Comparison of ENCODE assay signal across 8 mouse cellular contexts in genomic region chr6:91411369-91411981, GRCm38 (mm10). TPM values are rescaled to one million over a fixed set of nuclear protein-coding genes. Genes with fewer than 3 reads are reported as not detected.
DNase-seq lines count a peak whose midpoint lies in the region; ATAC-seq and TF ChIP-seq lines count a peak whose summit lies in the region.

No protein-coding gene starts in this region.

- ATAC-seq in forebrain, embryonic 13.5 days, result peak; percentile 72

- WGBS in forebrain, embryonic 13.5 days, result 0% methylated on average over 21 of the region's 47 CpGs
- WGBS in hindbrain, embryonic 10.5 days, result under 1% methylated on average over 40 of the region's 47 CpGs

- no peak overlapping the region for H3K4me3 ChIP-seq in MEL (ENCODE audit: control insufficient read depth in 1 of 2, insufficient read depth in 1 of 2, low read depth in 2 of 2, low read length in 2 of 2)
- peak overlapping the region; percentile 79 for H3K4me3 ChIP-seq in forebrain, embryonic 13.5 days
- peak overlapping the region; percentile 73 for H3K4me3 ChIP-seq in hindbrain, embryonic 10.5 days

- no peak overlapping the region for H3K9ac ChIP-seq in MEL (ENCODE audit: control insufficient read depth, low read depth, low read length, poor library complexity, severe bottlenecking)
- peak overlapping the region; percentile 91 for H3K9ac ChIP-seq in forebrain, embryonic 13.5 days

- H3K79me2 ChIP-seq in MEL (ENCODE audit: control insufficient read depth, insufficient read depth, low read length, poor library complexity), result no peaks in the 10 kb centered on the region

- TF ChIP-seq RAD21 in MEL (IDR thresholded peaks at IDR 0.05; ENCODE audit: low read depth, low read length), result peak; percentile 24

- H3K4me2 ChIP-seq in forebrain, embryonic 13.5 days, result peak overlapping the region; percentile 93

- TF ChIP-seq CTCF in MEL (IDR thresholded peaks at IDR 0.05 in 2 of 3, conservative IDR thresholded peaks at IDR 0.05 in 1 of 3; ENCODE audit: control insufficient read depth in 1 of 3, insufficient read depth in 1 of 3, low read depth in 2 of 3, low read length in 3 of 3, poor library complexity in 1 of 3, severe bottlenecking in 1 of 3), result peak; percentile 26 to 51 (median 41)

- TF ChIP-seq POLR2A in MEL (IDR thresholded peaks at IDR 0.05; ENCODE audit: control insufficient read depth in 1 of 2, insufficient read depth in 1 of 2, low read depth in 1 of 2, low read length in 2 of 2, poor library complexity in 1 of 2), result no peak

- H3K27me3 ChIP-seq in MEL (ENCODE audit: control insufficient read depth in 1 of 2, insufficient read depth in 2 of 2, low read length in 2 of 2), result no peaks in the 10 kb centered on the region
- peaks cover 37% of the 10 kb centered on the region for H3K27me3 ChIP-seq in forebrain, embryonic 13.5 days
- peaks cover 96% of the 10 kb centered on the region for H3K27me3 ChIP-seq in hindbrain, embryonic 10.5 days (ENCODE audit: insufficient read depth, poor library complexity, severe bottlenecking)

- no peak overlapping the region for H3K27ac ChIP-seq in MEL (ENCODE audit: control insufficient read depth, low read depth, low read length)
- peak overlapping the region; percentile 85 for H3K27ac ChIP-seq in forebrain, embryonic 13.5 days
- peak overlapping the region; percentile 91 for H3K27ac ChIP-seq in hindbrain, embryonic 10.5 days

- H3K36me3 ChIP-seq in MEL (ENCODE audit: control insufficient read depth in 1 of 2, insufficient read depth in 2 of 2, low read length in 2 of 2), result no peaks in the 10 kb centered on the region
- H3K36me3 ChIP-seq in forebrain, embryonic 13.5 days (ENCODE audit: poor library complexity, severe bottlenecking), result peaks cover 22% of the 10 kb centered on the region
- peaks cover 23% of the 10 kb centered on the region for H3K36me3 ChIP-seq in hindbrain, embryonic 10.5 days

- no peaks in the 10 kb centered on the region for H3K4me1 ChIP-seq in MEL (ENCODE audit: control insufficient read depth in 1 of 2, insufficient read depth in 2 of 2, low read length in 2 of 2)
- peaks cover 34% of the 10 kb centered on the region for H3K4me1 ChIP-seq in forebrain, embryonic 13.5 days
- peaks cover 39% of the 10 kb centered on the region for H3K4me1 ChIP-seq in hindbrain, embryonic 10.5 days (replicated peaks)

- DNase-seq in MEL (ENCODE audit: low read depth, low spot score), result peak; percentile 5
- DNase-seq in c-Kit-positive CD71-positive TER-119-positive erythroid progenitor cells, embryonic 14.5 days (ENCODE audit: low spot score), result peak; percentile 34
- peak; percentile 83 for DNase-seq in hindbrain, embryonic 10.5 days (ENCODE audit: low spot score)
- DNase-seq in layer of hippocampus, adult 8-10 months (ENCODE audit: low spot score in 2 of 2), result peak; percentile 71 to 86
- peak; percentile 69 to 72 for DNase-seq in lung, adult 18-20 months
- DNase-seq in ovary, postnatal 14 days (ENCODE audit: low spot score), result peak; percentile 64
- peak; percentile 59 for DNase-seq in thymus, postnatal 25 days

- no peaks in the 10 kb centered on the region for H3K9me3 ChIP-seq in MEL (replicated peaks; ENCODE audit: insufficient read depth, low read length)
- no peaks in the 10 kb centered on the region for H3K9me3 ChIP-seq in forebrain, embryonic 13.5 days (replicated peaks)
- H3K9me3 ChIP-seq in hindbrain, embryonic 10.5 days, result no peaks in the 10 kb centered on the region

- TF ChIP-seq EP300 in MEL (IDR thresholded peaks at IDR 0.05; ENCODE audit: low read depth in 1 of 2, low read length in 2 of 2), result no peak

TF ChIP-seq in MEL, 35 proteins besides CTCF, POLR2A, EP300 and RAD21:
- TF ChIP-seq SMC3 (IDR thresholded peaks at IDR 0.05; ENCODE audit: low read depth, low read length) (peak; percentile 35), USF1 (IDR thresholded peaks at IDR 0.05; ENCODE audit: low read depth, low read length) (no peak), MAFK (IDR thresholded peaks at IDR 0.05; ENCODE audit: borderline replicate concordance, low read depth, low read length) (no peak), GATA1 (IDR thresholded peaks at IDR 0.05; ENCODE audit: low read depth, low read length) (no peak)
TF ChIP-seq in MEL: peak in this region for 1.

RNA-seq across cellular contexts. Expression of gene Wnt7a, which starts 0.3 kb away (rescaled TPM):
- not detected in 2 replicates for total RNA-seq in MEL (2012; rRNA removed)
- not detected for polyA plus RNA-seq in MEL (2012; ENCODE audit: insufficient read depth in 1 of 2, insufficient read length in 2 of 2, low read depth in 1 of 2, low replicate concordance in 2 of 2, missing spikeins in 1 of 2)
- 21.9 and 22.8 TPM in 2 replicates for polyA plus RNA-seq in forebrain, embryonic 13.5 days (2015; fragmentation: Nextera tagmentation; extraction: Ambion mirVana)
- polyA plus RNA-seq in hindbrain, embryonic 10.5 days (2016; fragmentation: Nextera tagmentation; extraction: Ambion mirVana), result 10.0 and 11.0 TPM in 2 replicates
- 10 to 100 TPM; 12.9 to 26.9 (median 21.2) TPM for total RNA-seq in layer of hippocampus, adult 8-10 months (2022)

Comparison
In these comparisons a context has a peak if more than half of its experiments do, and no peak if none do; other contexts are left out.
1. DNase-seq: peak in every context shown above with its lines; median percentile 83 in hindbrain, embryonic 10.5 days; 78 in layer of hippocampus, adult 8-10 months; 70 in lung, adult 18-20 months; 64 in ovary, postnatal 14 days; 59 in thymus, postnatal 25 days; 34 in c-Kit-positive CD71-positive TER-119-positive erythroid progenitor cells, embryonic 14.5 days; 5 in MEL.
2. H3K4me3 ChIP-seq: peak in forebrain, embryonic 13.5 days (single experiment) and hindbrain, embryonic 10.5 days (single experiment); none in MEL (0 of 2).
3. RNA of gene Wnt7a, which starts 0.3 kb away (polyA plus RNA-seq): 21.9 to 22.8 TPM in forebrain, embryonic 13.5 days and 10.0 to 11.0 TPM in hindbrain, embryonic 10.5 days; not detected in MEL; every median in the first group is over 10 times any median in the second.